Mouse (Mus musculus) CH12.LX (cell line): ENCODE results near the gene Oog4. TPM values are rescaled to one million over a fixed set of nuclear protein-coding genes. Genes with fewer than 3 reads are reported as not detected.

Experiments
- DNase-seq: peaks from one replicate; pipeline ENCODE4 v3.0.0-alpha.2; 2013; ENCODE audit errors: extremely low read depth
- H3K27ac ChIP-seq: 2 replicates; pipeline ENCODE4 v1.5.1; 2012; ENCODE audit warnings: low read depth, mild to moderate bottlenecking, control low read depth, moderate library complexity; ENCODE audit not compliant: insufficient read depth
- H3K27me3 ChIP-seq: replicated peaks from 2 replicates; pipeline ENCODE3; 2012; ENCODE audit warnings: inconsistent platforms
- H3K36me3 ChIP-seq, 2 experiments: replicated peaks in 1 of 2; 2 replicates each; pipeline versions ENCODE3 to v1.6.1; 2012; ENCODE audit warnings: inconsistent platforms in 1 of 2, low read length in 1 of 2, mild to moderate bottlenecking in 1 of 2, mixed read lengths in 1 of 2, moderate library complexity in 1 of 2; ENCODE audit not compliant: control insufficient read depth in 1 of 2, insufficient read depth in 1 of 2
- H3K4me1 ChIP-seq, 2 experiments: 2 replicates each; pipeline ENCODE4 v1.6.1; 2012; ENCODE audit warnings: inconsistent platforms in 1 of 2, moderate library complexity in 1 of 2; ENCODE audit not compliant: insufficient read depth in 2 of 2, control insufficient read depth in 1 of 2
- H3K4me2 ChIP-seq: 2 replicates; pipeline ENCODE4 v1.6.1; 2012; ENCODE audit warnings: low read depth, mild to moderate bottlenecking, control low read depth; ENCODE audit not compliant: poor library complexity, insufficient read depth, severe bottlenecking
- H3K4me3 ChIP-seq, 3 experiments: fragments of 150-350 bp in 1 of 3; sonication (generic) in 1 of 3; replicated peaks in 1 of 3; 2 replicates each; pipeline versions ENCODE3 to v1.5.1; 2011 to 2012; ENCODE audit warnings: low read depth in 2 of 3, low read length in 2 of 3, mild to moderate bottlenecking in 2 of 3, moderate library complexity in 2 of 3, control low read depth in 1 of 3, improper control_type of control experiment in 1 of 3, inconsistent platforms in 1 of 3, mixed read lengths in 1 of 3; ENCODE audit not compliant: poor library complexity in 1 of 3
- H3K79me2 ChIP-seq: replicated peaks from 2 replicates; pipeline ENCODE4 v1.6.1; 2012; ENCODE audit warnings: mild to moderate bottlenecking, moderate library complexity; ENCODE audit not compliant: control insufficient read depth, poor library complexity, insufficient read depth, severe bottlenecking; ENCODE audit errors: extremely low read depth
- H3K9ac ChIP-seq: 2 replicates; pipeline ENCODE4 v1.6.1; 2012; ENCODE audit warnings: low read depth, mild to moderate bottlenecking, control low read depth, moderate library complexity; ENCODE audit not compliant: insufficient read depth
- H3K9me3 ChIP-seq: replicated peaks from 2 replicates; pipeline ENCODE3; 2012; ENCODE audit warnings: low read length, inconsistent platforms, mixed read lengths
- BHLHE40 ChIP-seq: IDR thresholded peaks from 2 replicates; pipeline ENCODE4 v1.6.1; 2011; ENCODE audit warnings: mild to moderate bottlenecking, low read depth, low read length, improper control_type of control experiment
- CHD2 ChIP-seq: IDR thresholded peaks from 2 replicates; pipeline ENCODE4 v1.6.1; 2011; ENCODE audit warnings: low read length, improper control_type of control experiment
- ETS1 ChIP-seq: conservative IDR thresholded peaks from 2 replicates; pipeline ENCODE4 v1.6.1; 2012; ENCODE audit warnings: low read depth, mild to moderate bottlenecking, inconsistent platforms, low read length, improper control_type of control experiment, moderate library complexity
- HCFC1 ChIP-seq: IDR thresholded peaks from 2 replicates; pipeline ENCODE4 v1.6.1; 2012; ENCODE audit warnings: low read depth, mild to moderate bottlenecking, inconsistent platforms, low read length, improper control_type of control experiment
- IRF4 ChIP-seq: IDR thresholded peaks from 2 replicates; pipeline ENCODE4 v1.6.1; 2014; ENCODE audit warnings: low read depth, mild to moderate bottlenecking, inconsistent platforms, low read length, improper control_type of control experiment
- JUN ChIP-seq: IDR thresholded peaks from 2 replicates; pipeline ENCODE4 v1.6.1; 2011; ENCODE audit warnings: low read depth, mild to moderate bottlenecking, low read length, improper control_type of control experiment, moderate library complexity; ENCODE audit not compliant: insufficient read depth
- JUND ChIP-seq: conservative IDR thresholded peaks from 2 replicates; pipeline ENCODE4 v1.6.1; 2011; ENCODE audit warnings: low read depth, low read length, improper control_type of control experiment
- KAT2A ChIP-seq: IDR thresholded peaks from 2 replicates; pipeline ENCODE4 v1.6.1; 2012; ENCODE audit warnings: low read length, improper control_type of control experiment, inconsistent platforms; ENCODE audit not compliant: insufficient replicate concordance
- MAFK ChIP-seq: IDR thresholded peaks from 2 replicates; pipeline ENCODE4 v1.6.1; 2011; ENCODE audit warnings: low read length, improper control_type of control experiment; ENCODE audit not compliant: insufficient replicate concordance
- MAX ChIP-seq: IDR thresholded peaks from 2 replicates; pipeline ENCODE4 v1.6.1; 2011; ENCODE audit warnings: low read length, improper control_type of control experiment
- PAX5 ChIP-seq: IDR thresholded peaks from 2 replicates; pipeline ENCODE4 v1.6.1; 2012; ENCODE audit warnings: low read length, inconsistent platforms, mixed read lengths
- RCOR1 ChIP-seq: conservative IDR thresholded peaks from 2 replicates; pipeline ENCODE4 v1.6.1; 2012; ENCODE audit warnings: low read depth, mild to moderate bottlenecking, inconsistent platforms, low read length, improper control_type of control experiment
- SIN3A ChIP-seq: IDR thresholded peaks from 2 replicates; pipeline ENCODE4 v1.6.1; 2012; ENCODE audit warnings: low read length, improper control_type of control experiment, inconsistent platforms
- TBP ChIP-seq: conservative IDR thresholded peaks from 2 replicates; pipeline ENCODE4 v1.6.1; 2011; ENCODE audit warnings: low read depth, low read length, improper control_type of control experiment
- TCF12 ChIP-seq: IDR thresholded peaks from 2 replicates; pipeline ENCODE4 v1.6.1; 2014; ENCODE audit warnings: low read depth, mild to moderate bottlenecking, inconsistent platforms, low read length, improper control_type of control experiment
- UBTF ChIP-seq: IDR thresholded peaks from 2 replicates; pipeline ENCODE4 v1.6.1; 2012; ENCODE audit warnings: low read depth, mild to moderate bottlenecking, inconsistent platforms, low read length, improper control_type of control experiment, moderate library complexity
- ZC3H11A ChIP-seq: IDR thresholded peaks from 2 replicates; pipeline ENCODE4 v1.6.1; 2012; ENCODE audit warnings: low read depth, mild to moderate bottlenecking, inconsistent platforms, low read length, improper control_type of control experiment
- ZNF384 ChIP-seq: IDR thresholded peaks from 2 replicates; pipeline ENCODE4 v1.6.1; 2012; ENCODE audit warnings: low read depth, low read length, improper control_type of control experiment, inconsistent platforms
- dilution Hi-C: fragments of 300-500 bp; cut with MboI; formaldehyde crosslinking; loops from 2 replicates; pipeline ENCODE4 v1.14.3; 2020; ENCODE audit warnings: low sequenced_read_pairs; ENCODE audit not compliant: extremely low pct_unique_long_range_greater_than_20kb, extremely low pct_ligation_motif_present
- in situ Hi-C: fragments of 300-500 bp; cut with MboI; formaldehyde crosslinking; loops from 3 replicates; pipeline ENCODE4 v1.14.3; 2019; ENCODE audit warnings: low sequenced_read_pairs, low pct_ligation_motif_present, low pct_unique_long_range_greater_than_20kb, mixed read lengths
- polyA plus RNA-seq: library from polyadenylated mRNA; unstranded; fragments of >175 nt; gene quantifications from 2 replicates; pipeline ENCODE4 v1.2.1, GENCODE M21; 2012; ENCODE audit warnings: low read depth; ENCODE audit not compliant: insufficient read length
- total RNA-seq, 2 experiments: library from RNA; depleted of rRNA; stranded (reverse); fragments of 300-350 nt in 1 of 2; fragments of >200 nt in 1 of 2; gene quantifications; 2 replicates each; pipeline ENCODE4 v1.2.3; 2012 to 2014

Gene Oog4
- total and polyA plus RNA-seq, 3 experiments, result not detected

DNA sequence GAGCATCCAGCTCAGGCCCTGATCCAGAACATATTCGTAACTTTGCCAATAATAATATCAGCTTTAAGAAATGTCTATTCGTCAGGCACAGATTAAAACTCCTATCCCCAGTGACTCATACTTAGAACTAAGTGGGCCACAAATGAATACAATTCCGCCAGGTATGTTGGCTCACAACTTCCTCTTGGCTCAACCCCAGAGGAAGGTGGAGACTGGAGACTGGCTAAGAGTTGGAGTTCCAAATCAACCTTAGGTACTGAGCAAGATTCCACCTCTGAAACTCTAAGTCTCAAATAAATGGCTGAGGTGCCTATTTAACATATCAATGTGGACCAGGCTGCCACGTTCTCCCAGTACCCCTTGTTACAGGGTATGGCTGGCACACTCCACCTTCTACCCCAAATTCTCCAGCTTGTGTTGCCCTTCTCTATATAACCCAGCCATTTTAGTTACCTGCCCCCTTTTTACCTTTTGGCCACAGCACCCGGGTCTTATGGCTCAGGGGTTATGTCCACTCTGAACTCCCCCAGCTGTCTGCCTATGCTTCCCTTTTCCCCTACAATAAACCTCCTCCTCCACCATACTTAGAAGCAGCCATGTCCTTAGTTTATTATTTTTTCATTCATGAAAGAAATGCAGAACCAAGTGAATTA, 38.4 kb downstream of the Oog4 start:
- dilution Hi-C loops (no loop called here), in situ Hi-C loops (no loop called here)
- H3K27ac ChIP-seq, result no peak overlapping the region
- no peaks in the 10 kb centered on the region for H3K9me3 ChIP-seq
- H3K4me2 ChIP-seq, result peak overlapping the region; percentile 98
- peaks cover 6% of the 10 kb centered on the region for H3K27me3 ChIP-seq
- no peak for DNase-seq
- H3K4me3 ChIP-seq, result peak overlapping the region; percentile 62 to 75 (median 71)
- TF ChIP-seq JUND, result no peak
- TF ChIP-seq ZC3H11A, result no peak
- TF ChIP-seq PAX5, result no peak
- TF ChIP-seq CHD2, result no peak
- TF ChIP-seq TBP, result no peak
- TF ChIP-seq ETS1, result no peak
- no peak for TF ChIP-seq BHLHE40
- TF ChIP-seq HCFC1, result no peak
- TF ChIP-seq, all 38 proteins: peak for 0
- H3K36me3 ChIP-seq, result peaks cover 12 to 24% of the 10 kb centered on the region in 2 experiments
- H3K4me1 ChIP-seq, result peaks cover 0 to 10% of the 10 kb centered on the region in 2 experiments; a peak in 1 of 4 replicates
- H3K9ac ChIP-seq, result peak overlapping the region; percentile 91
- H3K79me2 ChIP-seq, result peaks cover 14% of the 10 kb centered on the region

DNA sequence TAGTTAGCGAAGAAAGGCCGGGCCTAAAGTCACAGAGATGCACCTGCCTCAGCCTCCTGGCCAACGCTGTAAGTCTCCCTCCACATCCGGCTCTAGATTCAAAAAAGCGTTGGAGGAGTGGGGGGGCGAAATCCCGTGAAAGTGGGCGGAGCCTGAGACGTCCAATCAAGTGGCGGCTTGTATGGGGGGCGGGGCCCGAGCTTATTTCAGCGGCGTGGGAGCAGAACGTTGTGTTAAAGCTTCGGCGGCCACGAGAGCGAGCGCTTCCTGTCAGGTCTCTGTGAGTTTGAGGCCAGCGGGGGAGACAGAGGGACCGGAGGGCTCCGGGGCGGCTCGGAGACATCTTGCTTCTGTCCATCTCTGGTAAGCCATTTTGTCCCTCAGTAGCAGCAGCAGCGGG, 55.9 kb downstream of the Oog4 start, which contains the start of gene Pramel1:
TSS of gene Pramel1 (plus strand) at position 248 of the 400 bp plus-strand sequence.
- no peak for DNase-seq
- TF ChIP-seq ZC3H11A, result no peak
- TF ChIP-seq MAFK, result no peak
- TF ChIP-seq TCF12, result no peak
- no peak for TF ChIP-seq IRF4
- TF ChIP-seq KAT2A, result no peak
- TF ChIP-seq TBP, result no peak
- no peak for TF ChIP-seq ZNF384
- no peak for TF ChIP-seq SIN3A
- TF ChIP-seq MAX, result no peak
- TF ChIP-seq JUN, result no peak
- TF ChIP-seq HCFC1, result no peak
- TF ChIP-seq UBTF, result no peak
- no peak for TF ChIP-seq BHLHE40
- no peak for TF ChIP-seq RCOR1

More for the DNA sequence above, 55.9 kb downstream of the Oog4 start, which contains the start of gene Pramel1:
- Histone ChIP-seq H3K4me2 (no peak within 1 kb of the TSS), H3K4me1 (no peaks in the 10 kb centered on the region), H3K9me3 (peaks cover 2% of the 10 kb centered on the region), H3K27ac (no peak within 1 kb of the TSS), H3K79me2 (no peaks in the 10 kb centered on the region), H3K9ac (no peak within 1 kb of the TSS), H3K36me3 (no peaks in the 10 kb centered on the region), H3K27me3 (peaks cover 35% of the 10 kb centered on the region), H3K4me3 (no peak within 1 kb of the TSS)
- dilution Hi-C loops (no loop called here), in situ Hi-C loops (no loop called here)
